Mouse (Mus musculus): ENCODE results near the gene Cyb561a3.
"Not testable (repeated sequence)": the region's sequence is repeated elsewhere in the genome, so short reads cannot be mapped to it uniquely, and the experiment has no call there.

Gene Cyb561a3

GRCm38 (mm10) chr19:10576690-10577561 lies at the start of gene Cyb561a3, which contains the start of gene Tmem138:
TSS of gene Cyb561a3 (plus strand) at chr19:10577172.
TSS of gene Tmem138 (minus strand) at chr19:10577362.
- peak; percentile 94 for DNase-seq (ENCODE audit: low read depth, low spot score)

DNA sequence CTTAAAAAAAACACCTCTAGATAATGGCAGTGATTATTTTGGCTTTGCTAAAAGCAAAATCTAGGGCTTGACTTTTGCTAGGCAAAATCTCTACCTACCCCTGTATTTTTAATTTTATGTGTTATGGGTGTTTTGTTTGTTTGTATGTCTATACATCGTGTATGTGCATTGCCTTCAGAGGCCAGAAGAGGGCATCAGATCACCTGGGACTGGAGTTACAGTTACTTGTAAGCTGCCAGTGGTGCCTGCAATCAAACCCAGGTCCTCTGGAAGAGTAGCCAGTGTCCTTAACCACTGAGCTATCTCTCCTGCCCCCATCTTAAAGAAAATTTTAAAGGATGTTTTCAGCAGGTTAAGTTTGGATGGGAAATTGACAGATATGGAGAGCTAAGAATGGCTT lies 46.9 kb upstream of the Cyb561a3 start:
- DNase-seq (ENCODE audit: low read depth, low spot score), result no peak

GRCm38 (mm10) chr19:10539454-10539853 lies 37.5 kb upstream of the Cyb561a3 start:
- DNase-seq (ENCODE audit: low read depth, low spot score), result no peak

DNA sequence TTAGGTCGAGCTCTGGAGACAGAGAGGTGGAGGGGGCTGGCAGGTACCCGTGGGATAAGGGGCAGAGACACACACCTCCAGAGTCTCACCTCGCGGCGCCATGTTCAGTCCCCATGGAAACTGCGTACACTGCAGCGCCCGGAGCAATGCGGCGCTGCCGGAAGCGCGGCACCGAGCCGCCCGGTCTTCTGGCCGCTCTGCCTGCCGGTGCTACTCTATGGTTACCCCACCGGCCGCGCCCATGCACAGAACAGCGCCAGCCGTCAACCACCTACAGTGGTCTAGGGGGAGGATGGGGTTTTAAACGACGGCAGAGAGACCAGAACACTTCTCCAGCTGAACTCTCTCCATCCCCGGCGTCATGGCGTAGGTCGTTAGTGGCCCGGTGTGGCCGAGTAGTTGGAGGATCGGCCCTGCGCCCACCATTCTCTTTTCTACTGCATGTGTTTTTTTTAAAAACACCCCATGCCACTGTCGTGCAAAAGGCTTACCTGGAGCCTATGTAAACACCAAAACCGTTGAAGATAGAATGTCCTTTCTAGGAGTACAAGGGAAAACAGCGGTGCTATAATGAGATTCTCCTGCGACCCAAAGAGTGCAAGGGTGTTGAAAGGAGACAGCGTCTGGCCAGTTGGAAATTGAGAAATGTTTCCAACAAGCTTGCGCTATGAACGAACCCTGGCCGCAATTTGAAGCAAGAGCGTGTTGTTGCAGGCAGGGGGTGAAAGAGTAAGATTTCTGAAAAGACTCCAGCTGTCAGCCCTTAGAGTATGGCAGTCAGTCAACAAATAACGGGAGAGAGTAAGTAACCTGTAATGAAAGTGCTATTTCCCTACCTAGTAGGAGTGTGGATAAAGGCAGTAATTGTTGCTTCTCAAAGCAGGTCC lies 21.1 kb upstream of the Cyb561a3 start, which contains the start of gene Tmem216:
TSS of gene Tmem216 (minus strand) at position 615 of the 887 bp plus-strand sequence.
- peak; percentile 78 for DNase-seq (ENCODE audit: low read depth, low spot score)

- DNase-seq (ENCODE audit: low read depth, low spot score), result no peak
Observed at GRCm38 (mm10) chr19:10557001-10557400, 20.0 kb upstream of the Cyb561a3 start.

- DNase-seq (ENCODE audit: low read depth, low spot score), result no peak
Observed at GRCm38 (mm10) chr19:10557430-10557829, 19.5 kb upstream of the Cyb561a3 start.

DNA sequence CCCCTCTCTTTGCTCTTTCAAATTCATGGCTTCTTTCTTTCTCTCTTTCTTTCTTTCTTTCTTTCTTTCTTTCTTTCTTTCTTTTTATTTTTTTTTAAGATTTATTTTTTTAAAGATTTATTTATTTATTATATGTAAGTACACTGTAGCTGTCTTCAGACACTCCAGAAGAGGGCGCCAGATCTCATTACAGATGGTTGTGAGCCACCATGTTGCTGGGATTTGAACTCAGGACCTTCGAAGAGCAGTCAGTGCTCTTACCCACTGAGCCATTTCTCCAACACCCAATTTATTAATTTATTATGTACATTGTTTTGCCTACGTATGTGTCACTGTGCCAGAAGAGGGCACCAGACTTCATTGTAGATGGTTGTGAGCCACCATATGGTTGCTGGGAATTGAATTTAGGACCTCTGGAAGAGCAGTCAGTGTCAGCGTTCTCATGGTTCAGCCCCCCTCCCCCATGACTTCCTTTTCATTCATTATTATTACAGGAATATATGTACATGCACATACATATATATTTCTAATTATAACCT lies 19.1 kb upstream of the Cyb561a3 start:
- not testable (repeated sequence) for DNase-seq (ENCODE audit: low read depth, low spot score)

DNA sequence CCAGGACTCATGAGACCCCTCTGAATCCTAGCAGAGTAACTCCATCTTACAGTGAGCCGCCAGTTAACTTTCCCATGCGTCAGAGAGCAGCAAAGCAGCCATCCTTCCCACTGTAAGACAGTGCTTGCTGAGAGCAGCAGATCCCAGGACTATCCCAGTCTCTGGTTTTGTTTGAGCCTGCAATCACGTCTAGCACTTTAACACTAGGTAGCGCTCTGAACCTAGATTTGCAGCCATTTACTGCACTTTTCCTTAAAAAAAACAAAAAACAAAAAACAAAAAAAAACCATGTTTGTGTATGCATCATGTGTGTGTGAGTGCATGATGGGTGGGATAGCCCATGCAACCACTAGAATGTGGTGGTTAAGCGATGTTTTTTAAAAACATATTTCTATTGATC lies 16.9 kb upstream of the Cyb561a3 start:
- DNase-seq (ENCODE audit: low read depth, low spot score), result no peak

GRCm38 (mm10) chr19:10561558-10562314 lies 15.2 kb upstream of the Cyb561a3 start:
- peak; percentile 18 for DNase-seq (ENCODE audit: low read depth, low spot score)

GRCm38 (mm10) chr19:10562351-10562750 lies 14.6 kb upstream of the Cyb561a3 start:
- DNase-seq (ENCODE audit: low read depth, low spot score), result no peak

GRCm38 (mm10) chr19:10564278-10564677 lies 12.7 kb upstream of the Cyb561a3 start:
- no peak for DNase-seq (ENCODE audit: low read depth, low spot score)

DNA sequence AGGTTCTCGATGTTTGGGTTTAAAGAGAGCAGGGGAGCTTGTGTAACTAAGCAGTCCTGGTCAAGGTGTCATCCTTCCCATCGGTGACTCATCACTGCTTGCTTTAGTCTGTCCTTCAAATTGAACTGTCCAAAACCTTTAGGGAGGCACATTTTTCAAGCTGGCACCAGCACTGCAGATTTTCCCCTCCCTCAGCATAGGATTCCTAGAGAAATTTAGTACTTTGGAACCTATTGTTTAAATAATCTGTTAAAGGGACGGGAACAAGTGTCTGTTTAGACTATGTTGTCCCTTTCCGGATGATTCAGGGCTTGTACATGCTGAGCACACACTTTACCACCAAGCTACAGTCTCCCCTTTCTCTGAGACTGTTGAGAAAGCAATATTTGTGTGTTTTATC lies 11.8 kb upstream of the Cyb561a3 start:
- no peak for DNase-seq (ENCODE audit: low read depth, low spot score)

GRCm38 (mm10) chr19:10569627-10570026 lies 7.3 kb upstream of the Cyb561a3 start:
- no peak for DNase-seq (ENCODE audit: low read depth, low spot score)

DNA sequence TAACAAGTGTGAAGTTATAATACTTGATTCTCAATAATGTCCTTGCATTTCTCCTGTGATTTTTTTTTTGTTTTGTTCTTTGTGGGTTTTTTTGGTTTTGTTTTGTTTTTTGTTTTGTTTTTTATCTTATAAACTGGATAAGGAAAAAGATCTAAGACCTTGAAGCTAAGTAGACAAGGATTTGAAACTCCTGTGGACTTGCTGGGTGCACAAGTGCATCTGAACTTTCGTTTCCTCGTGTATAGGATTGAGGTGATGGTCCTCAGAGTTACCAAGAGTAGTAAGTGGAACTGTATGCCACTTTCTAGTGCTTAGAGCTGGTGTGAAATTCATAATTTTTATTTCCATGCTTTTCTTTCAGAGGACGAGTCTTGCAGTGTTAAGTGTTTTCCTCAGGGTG lies 3.1 kb downstream of the Cyb561a3 start:
- no peak for DNase-seq (ENCODE audit: low read depth, low spot score)

- no peak for DNase-seq (ENCODE audit: low read depth, low spot score)
Observed at GRCm38 (mm10) chr19:10580761-10581160, 3.8 kb downstream of the Cyb561a3 start.

GRCm38 (mm10) chr19:10581984-10582383 lies 5.0 kb downstream of the Cyb561a3 start:
- DNase-seq (ENCODE audit: low read depth, low spot score), result no peak

DNA sequence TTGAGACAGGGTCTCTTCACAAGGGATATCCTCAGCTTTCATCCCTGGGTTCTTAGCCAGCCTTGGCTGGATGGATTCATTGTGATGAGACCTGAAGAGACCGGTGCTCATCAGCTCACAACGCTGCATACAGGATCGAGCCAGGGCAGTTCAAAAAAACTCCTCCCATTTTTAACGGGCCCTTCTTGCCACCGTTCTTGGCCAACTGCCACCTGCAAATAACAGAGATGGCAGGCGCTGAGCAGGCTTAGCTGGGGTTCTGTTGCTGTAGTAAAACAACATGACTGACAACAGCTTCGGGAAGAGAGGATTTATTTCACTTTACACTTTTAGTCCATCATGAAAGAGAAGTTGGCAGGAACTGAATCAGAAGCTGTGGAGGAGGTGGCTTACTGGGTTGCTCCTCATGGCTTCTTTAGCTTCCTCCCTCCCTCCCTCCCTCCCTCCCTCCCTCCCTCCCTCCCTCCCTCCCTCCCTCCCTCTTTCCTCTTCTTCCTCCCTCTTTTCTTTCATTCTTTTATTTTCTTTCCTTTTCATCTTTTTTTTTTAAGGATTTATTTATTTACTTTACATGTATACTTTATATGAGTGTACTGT lies 6.7 kb downstream of the Cyb561a3 start:
- no peak for DNase-seq (ENCODE audit: low read depth, low spot score)

- DNase-seq (ENCODE audit: low read depth, low spot score), result no peak
Observed at GRCm38 (mm10) chr19:10585112-10585511, 8.1 kb downstream of the Cyb561a3 start.

- DNase-seq (ENCODE audit: low read depth, low spot score), result no peak
Observed at GRCm38 (mm10) chr19:10587231-10587630, 10.3 kb downstream of the Cyb561a3 start.

GRCm38 (mm10) chr19:10589127-10589857 lies 12.3 kb downstream of the Cyb561a3 start:
- no peak for DNase-seq (ENCODE audit: low read depth, low spot score)

Measured in forelimb bud, embryonic 11.5 days (tissue).